Mouse (Mus musculus): ENCODE data around the gene Rarb.

- TF ChIP-seq CTCF (IDR thresholded peaks at IDR 0.05; ENCODE audit: extremely low read depth, insufficient read depth, insufficient read length, insufficient replicate concordance) (no peak), POLR2A (IDR thresholded peaks at IDR 0.05; ENCODE audit: low read depth, low read length) (no peak)
These were observed 257.3 kb downstream of the Rarb start for GRCm38 (mm10) chr14:16561496-16562170.

All from spleen, adult 2 months (tissue).